Mouse (Mus musculus): ENCODE measurements around the gene Syt14. TPM values are rescaled to one million over a fixed set of nuclear protein-coding genes. Genes with fewer than 3 reads are reported as not detected.

The Syt14 gene
- total and polyA plus RNA-seq, 2 experiments: under 0.01 TPM; not detected in 1

DNA sequence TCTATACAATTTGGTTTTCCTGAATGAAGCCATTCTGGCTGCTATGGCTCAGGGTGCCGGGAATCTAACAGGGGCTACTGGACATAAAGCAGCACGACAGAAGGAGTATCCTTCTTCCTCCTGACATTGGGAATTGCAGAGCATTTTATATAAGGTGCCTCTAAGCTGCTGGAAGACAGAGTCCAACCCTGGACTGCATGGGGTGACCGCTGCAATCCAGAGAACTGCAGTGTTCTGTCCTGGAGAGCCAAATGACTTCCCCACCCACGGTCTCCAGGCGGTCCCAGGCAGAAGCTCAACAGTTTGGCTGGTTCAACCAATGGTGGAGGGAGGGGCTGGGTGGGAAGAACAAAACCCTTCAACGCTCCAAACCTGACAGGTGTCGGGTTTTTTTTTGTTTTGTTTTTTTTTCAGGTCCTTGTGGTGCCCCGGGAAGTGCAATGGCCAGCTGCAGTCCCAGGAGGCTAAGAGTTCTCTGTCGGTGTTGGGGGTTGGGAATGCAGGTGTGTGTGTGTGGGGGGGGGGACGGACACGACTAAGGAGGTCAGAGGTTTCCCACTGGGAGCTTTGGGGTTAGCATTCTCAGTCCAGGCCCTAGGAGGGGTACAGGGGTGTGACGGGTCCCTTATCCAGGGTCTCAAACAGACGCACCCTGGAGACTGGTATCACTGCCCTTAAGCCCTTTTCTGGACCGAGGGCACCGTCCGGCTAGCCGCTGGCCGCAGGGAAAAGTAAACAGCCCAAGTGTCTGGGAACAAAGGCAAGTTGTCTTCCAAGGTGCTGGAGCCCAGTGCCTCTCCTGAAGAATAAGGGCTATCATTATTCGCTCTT lies 181.4 kb downstream of the Syt14 start:
- Histone ChIP-seq H3K79me2 (ENCODE audit: control insufficient read depth, insufficient read depth, low read length) (no peaks in the 10 kb centered on the region), H3K9ac (ENCODE audit: low read depth, low read length) (no peak overlapping the region), H3K36me3 (ENCODE audit: control insufficient read depth, insufficient read depth, low read length) (no peaks in the 10 kb centered on the region), H3K4me3 (ENCODE audit: insufficient read depth, low read depth, low read length) (no peak overlapping the region), H3K4me1 (ENCODE audit: control insufficient read depth, insufficient read depth, low read length) (no peaks in the 10 kb centered on the region), H3K27me3 (ENCODE audit: control insufficient read depth, insufficient read depth, low read length) (peaks cover 9% of the 10 kb centered on the region), H3K27ac (replicated peaks; ENCODE audit: insufficient read depth, low read depth, low read length) (no peak overlapping the region)
- 9% methylated on average over 19 of the region's 19 CpGs for WGBS
- no peak for TF ChIP-seq CTCF (IDR thresholded peaks at IDR 0.05; ENCODE audit: low read depth, low read length)
- TF ChIP-seq POLR2A (IDR thresholded peaks at IDR 0.05; ENCODE audit: extremely low read depth, insufficient read depth, low read length): no peak
- DNase-seq (ENCODE audit: extremely low read depth, low read depth, low spot score): no peak

DNA sequence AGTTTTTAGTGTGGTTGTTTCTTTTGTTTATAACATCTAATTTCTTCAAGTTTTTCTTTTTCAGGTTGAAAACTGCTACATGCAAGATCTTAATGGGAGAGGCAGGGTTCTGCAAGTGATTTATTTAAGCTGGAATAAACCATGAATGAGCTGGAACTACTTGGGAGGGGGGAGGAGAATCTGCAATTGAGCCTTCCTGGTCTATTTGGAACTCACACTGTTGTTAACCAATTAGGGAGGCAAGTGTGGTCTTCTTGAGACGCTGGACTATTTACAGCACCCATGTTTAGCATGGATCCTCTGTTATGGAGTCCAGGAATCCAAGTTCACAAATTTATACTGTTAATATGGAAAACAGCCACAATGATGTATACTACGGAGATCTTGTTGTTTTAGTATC lies 182.1 kb downstream of the Syt14 start:
- TF ChIP-seq POLR2A (IDR thresholded peaks at IDR 0.05; ENCODE audit: extremely low read depth, insufficient read depth, low read length) (no peak), CTCF (IDR thresholded peaks at IDR 0.05; ENCODE audit: low read depth, low read length) (no peak)
- Histone ChIP-seq H3K27ac (replicated peaks; ENCODE audit: insufficient read depth, low read depth, low read length) (no peak overlapping the region), H3K79me2 (ENCODE audit: control insufficient read depth, insufficient read depth, low read length) (no peaks in the 10 kb centered on the region), H3K4me3 (ENCODE audit: insufficient read depth, low read depth, low read length) (no peak overlapping the region), H3K4me1 (ENCODE audit: control insufficient read depth, insufficient read depth, low read length) (no peaks in the 10 kb centered on the region), H3K27me3 (ENCODE audit: control insufficient read depth, insufficient read depth, low read length) (peaks cover 9% of the 10 kb centered on the region), H3K9ac (ENCODE audit: low read depth, low read length) (no peak overlapping the region), H3K36me3 (ENCODE audit: control insufficient read depth, insufficient read depth, low read length) (no peaks in the 10 kb centered on the region)
- no peak for DNase-seq (ENCODE audit: extremely low read depth, low read depth, low spot score)
- 57% methylated on average over 2 of the region's 2 CpGs for WGBS

DNA sequence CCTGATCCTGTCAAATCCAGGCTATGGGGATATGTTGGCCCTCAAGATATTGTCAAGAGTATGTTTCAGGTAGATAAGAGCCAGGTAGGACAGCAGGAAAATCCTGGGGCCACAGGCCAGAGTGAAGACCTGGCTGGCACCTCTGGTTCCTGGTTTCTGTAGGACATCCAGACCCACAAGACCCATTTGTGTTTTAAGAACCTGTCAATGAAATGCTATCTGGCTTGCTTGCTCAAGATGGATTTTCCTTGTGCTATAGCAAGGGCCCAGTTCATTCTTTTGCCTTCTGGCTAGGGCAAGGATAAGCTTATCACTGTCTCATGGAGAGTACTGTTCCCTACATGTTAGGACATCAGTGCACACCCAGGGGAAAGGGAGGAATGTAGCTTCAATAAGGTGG lies 183.5 kb downstream of the Syt14 start:
- Histone ChIP-seq H3K27ac (replicated peaks; ENCODE audit: insufficient read depth, low read depth, low read length) (no peak overlapping the region), H3K4me3 (ENCODE audit: insufficient read depth, low read depth, low read length) (no peak overlapping the region), H3K27me3 (ENCODE audit: control insufficient read depth, insufficient read depth, low read length) (peaks cover 9% of the 10 kb centered on the region), H3K9ac (ENCODE audit: low read depth, low read length) (no peak overlapping the region), H3K79me2 (ENCODE audit: control insufficient read depth, insufficient read depth, low read length) (no peaks in the 10 kb centered on the region), H3K36me3 (ENCODE audit: control insufficient read depth, insufficient read depth, low read length) (no peaks in the 10 kb centered on the region), H3K4me1 (ENCODE audit: control insufficient read depth, insufficient read depth, low read length) (no peaks in the 10 kb centered on the region)
- TF ChIP-seq POLR2A (IDR thresholded peaks at IDR 0.05; ENCODE audit: extremely low read depth, insufficient read depth, low read length): no peak
- TF ChIP-seq CTCF (IDR thresholded peaks at IDR 0.05; ENCODE audit: low read depth, low read length): no peak
- no peak for DNase-seq (ENCODE audit: extremely low read depth, low read depth, low spot score)

DNA sequence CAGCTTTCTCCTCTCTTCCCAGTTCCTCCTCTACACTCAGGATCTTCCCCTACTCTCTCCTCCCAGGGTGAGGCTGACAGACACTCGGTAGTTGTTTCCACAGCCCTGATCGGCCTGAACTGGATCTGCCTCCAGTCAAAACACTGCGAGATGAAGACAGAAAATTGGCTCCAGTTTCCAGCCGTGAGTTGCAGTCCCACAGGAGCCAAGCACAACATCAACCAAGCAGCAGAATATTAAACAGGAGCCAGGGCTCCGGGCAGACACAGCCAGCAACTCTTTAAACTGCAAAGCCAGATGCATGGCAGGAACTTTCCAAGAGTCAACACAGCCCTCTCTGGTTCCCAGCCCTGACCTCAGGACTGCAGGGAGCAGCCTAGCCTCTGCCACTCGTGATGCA lies 183.9 kb downstream of the Syt14 start:
- Histone ChIP-seq H3K79me2 (ENCODE audit: control insufficient read depth, insufficient read depth, low read length) (no peaks in the 10 kb centered on the region), H3K9ac (ENCODE audit: low read depth, low read length) (no peak overlapping the region), H3K4me1 (ENCODE audit: control insufficient read depth, insufficient read depth, low read length) (no peaks in the 10 kb centered on the region), H3K27me3 (ENCODE audit: control insufficient read depth, insufficient read depth, low read length) (peaks cover 9% of the 10 kb centered on the region), H3K4me3 (ENCODE audit: insufficient read depth, low read depth, low read length) (no peak overlapping the region), H3K36me3 (ENCODE audit: control insufficient read depth, insufficient read depth, low read length) (no peaks in the 10 kb centered on the region), H3K27ac (replicated peaks; ENCODE audit: insufficient read depth, low read depth, low read length) (no peak overlapping the region)
- DNase-seq (ENCODE audit: extremely low read depth, low read depth, low spot score): no peak
- TF ChIP-seq POLR2A (IDR thresholded peaks at IDR 0.05; ENCODE audit: extremely low read depth, insufficient read depth, low read length) (no peak), CTCF (IDR thresholded peaks at IDR 0.05; ENCODE audit: low read depth, low read length) (no peak)
- WGBS: 17% methylated on average over 6 of the region's 6 CpGs

DNA sequence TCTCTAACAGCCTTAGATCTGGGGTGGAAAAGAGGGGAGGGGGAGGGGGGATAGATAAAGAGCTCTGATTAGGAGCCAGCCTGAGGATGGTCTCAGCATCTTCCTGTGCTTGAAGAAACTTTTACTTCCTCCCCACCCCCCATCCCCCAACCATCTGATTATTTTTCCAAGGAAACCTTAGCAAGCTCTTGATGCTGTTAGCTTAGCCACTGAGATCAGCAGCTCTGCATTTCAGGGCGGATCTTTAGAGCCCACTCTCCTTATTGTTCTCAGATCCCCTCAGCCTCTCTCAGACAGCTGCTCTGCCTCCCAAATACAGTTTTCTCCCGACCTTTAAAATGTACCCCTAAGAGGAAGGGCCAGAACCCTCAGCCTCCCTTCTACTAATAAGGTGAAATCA lies 184.4 kb downstream of the Syt14 start:
- DNase-seq (ENCODE audit: extremely low read depth, low read depth, low spot score): no peak
- H3K27me3 ChIP-seq (ENCODE audit: control insufficient read depth, insufficient read depth, low read length): peaks cover 9% of the 10 kb centered on the region
- WGBS: 8% methylated on average over 2 of the region's 2 CpGs

DNA sequence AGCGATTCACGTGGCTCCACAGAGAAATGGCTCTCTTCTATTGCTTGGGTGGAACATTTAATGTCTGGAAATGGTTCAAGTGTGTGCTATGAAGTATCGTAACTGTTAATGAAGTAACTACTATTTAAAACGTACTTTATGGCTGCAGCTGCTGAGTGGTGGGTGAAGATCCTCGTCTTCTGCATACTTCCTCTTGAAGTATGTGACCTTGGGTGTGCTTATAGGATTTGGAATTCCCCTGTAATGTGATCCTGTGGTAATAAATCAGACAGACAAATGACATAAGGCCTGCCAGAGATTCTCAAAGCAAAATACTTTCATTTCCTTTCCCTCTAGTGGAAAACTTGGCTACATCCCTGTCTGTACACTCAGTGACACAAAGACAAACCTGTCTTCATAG lies 186.0 kb downstream of the Syt14 start:
- Histone ChIP-seq H3K36me3 (ENCODE audit: control insufficient read depth, insufficient read depth, low read length) (no peaks in the 10 kb centered on the region), H3K4me1 (ENCODE audit: control insufficient read depth, insufficient read depth, low read length) (no peaks in the 10 kb centered on the region), H3K27ac (replicated peaks; ENCODE audit: insufficient read depth, low read depth, low read length) (no peak overlapping the region), H3K9ac (ENCODE audit: low read depth, low read length) (no peak overlapping the region), H3K79me2 (ENCODE audit: control insufficient read depth, insufficient read depth, low read length) (no peaks in the 10 kb centered on the region), H3K4me3 (ENCODE audit: insufficient read depth, low read depth, low read length) (no peak overlapping the region), H3K27me3 (ENCODE audit: control insufficient read depth, insufficient read depth, low read length) (peaks cover under 1% of the 10 kb centered on the region; the same call in 1 of the 2 replicates)
- no peak for DNase-seq (ENCODE audit: extremely low read depth, low read depth, low spot score)
- no peak for TF ChIP-seq CTCF (IDR thresholded peaks at IDR 0.05; ENCODE audit: low read depth, low read length)
- TF ChIP-seq POLR2A (IDR thresholded peaks at IDR 0.05; ENCODE audit: extremely low read depth, insufficient read depth, low read length): no peak
- WGBS: 82% methylated on average over 5 of the region's 5 CpGs

More for the DNA sequence above, 184.4 kb downstream of the Syt14 start:
- no peak overlapping the region for H3K9ac ChIP-seq (ENCODE audit: low read depth, low read length)
- no peaks in the 10 kb centered on the region for H3K36me3 ChIP-seq (ENCODE audit: control insufficient read depth, insufficient read depth, low read length)
- H3K4me1 ChIP-seq (ENCODE audit: control insufficient read depth, insufficient read depth, low read length): no peaks in the 10 kb centered on the region
- H3K27ac ChIP-seq (replicated peaks; ENCODE audit: insufficient read depth, low read depth, low read length): no peak overlapping the region
- H3K4me3 ChIP-seq (ENCODE audit: insufficient read depth, low read depth, low read length): no peak overlapping the region
- TF ChIP-seq CTCF (IDR thresholded peaks at IDR 0.05; ENCODE audit: low read depth, low read length) (no peak), POLR2A (IDR thresholded peaks at IDR 0.05; ENCODE audit: extremely low read depth, insufficient read depth, low read length) (no peak)
- no peaks in the 10 kb centered on the region for H3K79me2 ChIP-seq (ENCODE audit: control insufficient read depth, insufficient read depth, low read length)

Measured in liver, adult 2 months (tissue).